Mouse (Mus musculus) brain, adult 2 months (tissue): ENCODE results near the gene Dio3.

ENCODE experiments used
- DNase-seq: peaks from one replicate; pipeline ENCODE4 v3.0.0; 2011; ENCODE audit warnings: low read depth, low spot score

The Dio3 gene

GRCm38 (mm10) chr12:110319696-110320095, 40.8 kb downstream of the Dio3 start:
- DNase-seq: no peak
